Mouse (Mus musculus) kidney, adult 8-10 months (tissue): ENCODE measurements around the gene 1700020A23Rik.

Experiments used
- DNase-seq, 2 experiments: peaks; one replicate each; pipeline ENCODE4 v3.0.0; 2022

1700020A23Rik gene

GRCm38 (mm10) chr2:130411558-130412495 lies 6.8 kb downstream of the 1700020A23Rik start:
- peak; percentile 56 to 82 for DNase-seq

GRCm38 (mm10) chr2:130412775-130413174 lies 7.7 kb downstream of the 1700020A23Rik start:
- no peak for DNase-seq

- DNase-seq = peak in 1 of 2 experiments; percentile 8
Measured at GRCm38 (mm10) chr2:130414094-130414856, 9.2 kb downstream of the 1700020A23Rik start.

- no peak for DNase-seq
Measured at GRCm38 (mm10) chr2:130421781-130422620, 16.9 kb downstream of the 1700020A23Rik start.

DNA sequence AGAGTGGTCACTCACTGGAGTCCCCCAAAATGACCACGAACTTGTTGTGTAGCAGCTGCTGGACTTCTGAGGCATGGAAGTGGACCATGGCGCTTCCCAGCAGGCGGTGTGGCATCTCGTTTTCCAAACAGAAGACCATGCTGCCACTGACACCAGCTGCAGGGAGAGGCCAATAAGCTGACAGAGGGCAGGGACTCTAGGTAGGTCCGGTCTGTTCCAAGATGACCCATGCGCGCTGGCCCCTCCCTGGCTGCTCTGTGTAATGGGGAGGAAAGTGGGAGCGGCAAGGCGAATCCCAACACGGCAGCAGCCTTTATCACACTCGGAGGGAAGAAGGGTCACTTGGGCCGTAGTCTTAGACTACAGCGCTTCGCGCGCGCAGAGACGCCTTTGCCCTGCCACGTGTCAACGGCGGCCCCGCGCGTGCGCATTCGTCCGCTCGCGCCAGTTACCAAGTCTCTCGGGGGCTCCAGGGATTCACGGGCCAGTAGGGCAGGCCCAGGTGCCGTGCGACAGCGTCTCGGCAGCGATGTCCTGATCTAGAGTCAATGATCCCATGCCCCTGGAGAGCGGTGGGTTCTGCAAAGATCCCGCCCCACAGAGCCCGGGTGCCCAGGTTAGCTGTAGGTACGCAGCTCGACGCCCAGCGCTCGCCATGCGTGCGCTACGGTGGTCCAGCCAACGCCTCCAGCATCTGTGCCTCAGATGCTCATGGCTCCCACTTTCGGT lies 18.5 kb downstream of the 1700020A23Rik start:
- peak; percentile 54 to 69 for DNase-seq

- DNase-seq = peak; percentile 89 to 93
Measured at GRCm38 (mm10) chr2:130424126-130424853, 19.2 kb downstream of the 1700020A23Rik start, which contains the start of the genes Vps16 and Pced1a. Gene Vps16 (plus strand): TSS chr2:130424339. Gene Pced1a (minus strand): TSS chr2:130424701.

DNA sequence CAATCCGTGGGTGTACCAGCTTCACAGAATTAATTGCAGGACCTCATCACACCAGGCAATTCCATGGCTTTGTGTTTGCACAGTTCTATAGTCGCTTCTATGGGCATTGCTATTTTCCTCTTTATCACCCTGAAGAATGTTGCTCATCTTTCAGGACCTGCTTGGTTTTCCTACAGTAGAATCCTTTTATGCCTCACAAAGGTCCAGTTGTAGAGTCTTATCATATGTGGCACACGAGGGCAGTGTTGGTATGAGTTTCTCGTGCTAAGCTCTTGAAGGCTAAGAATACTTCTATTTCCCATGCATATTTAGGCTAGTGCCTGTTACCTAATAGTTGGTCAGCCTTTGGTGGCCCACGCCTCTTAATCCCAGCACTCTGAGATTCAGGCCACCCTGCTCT lies 20.1 kb downstream of the 1700020A23Rik start:
- DNase-seq = no peak

GRCm38 (mm10) chr2:130429851-130430250 lies 24.8 kb downstream of the 1700020A23Rik start:
- DNase-seq = no peak

DNA sequence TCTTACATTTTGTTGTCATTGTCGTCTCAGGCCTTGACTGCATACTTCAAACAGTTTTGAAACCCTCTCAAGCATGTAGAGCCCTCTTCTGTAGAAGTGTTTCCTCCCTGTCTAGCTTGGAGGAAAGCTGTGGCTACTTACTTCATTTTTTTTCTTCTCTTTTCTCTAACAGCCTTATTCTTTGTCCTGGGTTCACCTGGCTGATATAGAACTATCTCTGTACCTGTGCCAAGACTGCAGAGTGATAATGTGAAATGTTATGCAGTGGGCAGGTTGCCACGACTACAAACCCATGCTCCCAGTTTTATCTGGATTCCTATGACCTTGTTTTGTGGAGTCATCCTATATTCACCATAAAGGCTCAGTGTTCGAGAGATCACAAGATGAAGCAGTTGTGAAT lies 25.4 kb downstream of the 1700020A23Rik start:
- no peak for DNase-seq

- DNase-seq = no peak
Measured at GRCm38 (mm10) chr2:130432157-130432556, 27.1 kb downstream of the 1700020A23Rik start.

- DNase-seq = no peak
Measured at GRCm38 (mm10) chr2:130433152-130433551, 28.1 kb downstream of the 1700020A23Rik start.

- DNase-seq = no peak
Measured at GRCm38 (mm10) chr2:130436769-130437168, 31.7 kb downstream of the 1700020A23Rik start.

GRCm38 (mm10) chr2:130438861-130439260 lies 33.8 kb downstream of the 1700020A23Rik start:
- no peak for DNase-seq

GRCm38 (mm10) chr2:130439840-130440480 lies 34.9 kb downstream of the 1700020A23Rik start:
- DNase-seq = no peak

GRCm38 (mm10) chr2:130442162-130442561 lies 37.1 kb downstream of the 1700020A23Rik start:
- DNase-seq = no peak

DNA sequence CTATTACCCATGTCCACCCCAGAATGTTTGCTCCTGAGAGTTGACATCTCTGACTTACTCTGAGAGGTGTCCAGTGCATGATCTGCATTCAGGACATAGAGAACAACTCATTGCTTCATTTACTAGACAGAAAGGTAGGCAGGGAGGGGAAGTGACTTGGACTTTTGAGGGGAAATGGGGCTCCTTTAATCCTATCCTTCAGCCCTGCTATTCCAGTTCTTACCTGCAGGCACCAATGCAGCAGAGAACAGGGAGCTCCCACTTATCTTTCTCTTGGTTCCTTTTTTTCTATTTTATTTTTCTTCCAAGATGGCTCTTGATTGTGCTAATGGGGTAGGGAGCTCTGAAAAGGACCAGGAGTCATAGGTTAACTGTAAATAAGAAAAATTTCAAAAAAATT lies 43.4 kb downstream of the 1700020A23Rik start:
- DNase-seq = no peak

DNA sequence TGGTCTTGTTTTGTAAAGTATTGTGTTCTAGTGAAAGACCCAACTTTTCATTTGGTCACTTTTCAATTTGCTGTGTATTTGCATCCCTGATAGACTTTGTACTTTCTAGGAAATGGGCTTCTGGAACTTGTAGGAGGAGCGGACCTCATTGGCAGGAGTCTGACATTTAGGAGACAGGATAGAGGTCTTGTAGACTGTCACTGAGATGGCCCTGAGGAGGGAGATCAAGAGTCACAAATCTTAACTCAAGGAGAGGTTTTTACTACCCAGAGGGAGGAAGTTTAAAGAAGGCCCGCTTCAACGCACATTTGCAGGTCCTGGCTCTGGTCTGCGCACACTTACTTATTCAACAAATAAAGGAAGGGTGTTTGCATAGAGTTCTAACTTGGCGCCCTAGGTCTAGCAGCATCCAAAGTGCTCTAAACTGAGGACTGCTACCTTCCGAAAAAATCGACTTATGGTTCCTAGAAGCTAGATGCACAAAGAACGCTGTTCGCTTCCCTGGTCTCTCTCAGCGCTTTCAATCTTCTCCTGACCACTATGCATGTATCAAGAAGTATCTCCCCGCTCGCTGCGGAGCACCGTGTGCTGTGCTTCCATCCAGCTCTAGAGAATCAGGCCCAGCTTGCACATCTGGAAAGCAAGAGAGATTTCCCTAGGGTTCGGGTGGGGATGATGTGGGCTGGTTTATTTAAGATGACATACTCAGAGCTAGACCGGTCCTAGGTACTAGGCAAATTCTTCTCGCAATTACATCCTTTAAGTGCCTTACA lies 44.1 kb downstream of the 1700020A23Rik start:
- peak; percentile 48 to 54 for DNase-seq

DNA sequence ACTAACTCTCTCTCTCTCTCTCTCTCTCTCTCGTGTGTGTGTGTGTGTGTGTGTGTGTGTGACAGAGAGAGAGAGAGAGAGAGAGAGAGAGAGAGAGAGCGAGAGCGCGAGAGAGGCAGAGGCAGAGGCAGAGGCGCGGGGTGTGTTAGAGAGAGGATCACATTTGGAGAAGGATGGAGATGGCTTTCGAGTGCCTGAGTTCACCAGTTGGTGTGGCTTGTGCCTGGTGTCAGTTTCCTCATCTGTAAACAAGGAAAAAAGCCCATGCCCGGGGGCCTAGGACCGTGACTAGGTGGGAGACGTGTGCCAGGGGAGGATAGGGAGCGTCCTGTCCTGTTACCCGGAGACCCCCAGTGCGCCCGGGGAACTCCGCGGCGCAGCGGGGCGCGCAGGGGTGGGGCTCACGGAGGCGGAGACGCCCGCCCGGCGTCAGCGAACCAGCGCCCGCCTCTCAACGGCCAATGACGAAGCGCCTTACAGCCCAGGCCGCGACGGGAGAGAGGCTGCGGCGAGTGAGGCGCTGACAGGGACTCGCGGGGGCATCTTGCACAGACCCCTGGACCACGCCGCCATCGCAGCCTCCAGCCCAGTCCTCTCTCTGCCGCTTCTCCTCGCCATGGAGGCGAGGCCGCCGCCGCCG lies 44.9 kb downstream of the 1700020A23Rik start, which contains the start of gene Ptpra:
Gene Ptpra, plus strand, starts transcription at position 485 of the 640 bp plus-strand sequence.
- peak; percentile 82 to 87 for DNase-seq

DNA sequence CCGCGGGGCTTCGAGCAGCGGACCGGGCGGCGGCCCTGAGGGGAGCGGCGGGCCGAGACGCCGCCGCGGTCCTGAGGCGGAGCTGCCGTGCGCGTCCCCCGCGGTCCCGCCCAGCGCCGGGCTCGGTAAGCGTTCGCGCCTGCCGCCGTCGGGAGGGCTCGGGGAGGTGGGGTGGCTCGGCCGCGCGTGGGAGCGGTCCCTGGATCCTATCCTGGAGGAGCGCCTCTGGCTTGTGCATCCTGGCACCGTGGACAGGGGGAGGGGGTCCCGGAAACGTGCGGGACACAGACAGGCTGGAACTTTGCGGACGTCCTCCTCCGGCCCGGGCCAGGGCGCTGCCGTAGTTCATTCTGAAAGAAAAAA lies 45.4 kb downstream of the 1700020A23Rik start:
- peak; percentile 38 to 60 for DNase-seq
